Mouse (Mus musculus): ENCODE measurements around the gene Gm38655. TPM values are rescaled to one million over a fixed set of nuclear protein-coding genes. Genes with fewer than 3 reads are reported as not detected.
A peak's percentile ranks its signal among the peaks of the same experiment; 100 is the strongest.
"Not testable (repeated sequence)": the region's sequence is repeated elsewhere in the genome, so short reads cannot be mapped to it uniquely, and the experiment has no call there.

The Gm38655 gene
- polyA plus RNA-seq (2012; rRNA removed) = 0.24 and 0.57 TPM in 2 replicates

GRCm38 (mm10) chr17:25175411-25175810, at the start of gene Gm38655:
Gene Gm38655, minus strand, starts transcription at chr17:25175471.
- no peak for DNase-seq (ENCODE audit: low read depth)

DNA sequence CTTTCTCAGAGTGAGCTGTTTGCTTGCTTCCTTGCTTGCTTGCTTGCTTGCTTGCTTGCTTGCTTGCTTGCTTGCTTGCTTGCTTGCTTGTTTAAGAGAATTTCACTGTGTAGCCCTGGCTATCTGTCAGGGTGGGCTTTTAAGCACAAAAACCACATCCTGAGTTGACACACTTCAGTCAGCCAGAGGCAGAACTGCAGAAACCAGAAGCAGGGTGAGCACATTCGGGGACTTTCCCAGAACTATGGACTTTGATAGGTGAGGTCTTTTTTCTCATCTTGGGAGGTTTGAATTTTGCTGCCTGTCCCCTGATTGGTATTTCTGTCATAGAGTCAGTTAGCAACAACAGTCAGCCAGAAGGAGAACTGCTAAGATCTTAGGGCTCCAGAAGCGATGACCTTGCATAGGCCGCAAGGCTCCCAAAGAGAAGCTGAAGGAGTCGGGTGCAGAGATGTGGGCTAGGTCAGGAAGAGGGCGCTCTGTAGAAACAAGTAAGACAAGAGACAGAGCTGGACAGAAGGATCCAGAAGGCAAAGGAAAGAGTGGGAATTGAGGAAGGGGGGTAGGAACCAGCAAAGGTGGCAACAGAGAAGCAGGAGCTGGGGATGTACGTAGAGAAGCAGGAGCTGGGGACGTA, 49.4 kb upstream of the Gm38655 start:
- no peak for DNase-seq (ENCODE audit: low read depth)

GRCm38 (mm10) chr17:25222951-25223601, 47.8 kb upstream of the Gm38655 start:
- DNase-seq (ENCODE audit: low read depth) = no peak

DNA sequence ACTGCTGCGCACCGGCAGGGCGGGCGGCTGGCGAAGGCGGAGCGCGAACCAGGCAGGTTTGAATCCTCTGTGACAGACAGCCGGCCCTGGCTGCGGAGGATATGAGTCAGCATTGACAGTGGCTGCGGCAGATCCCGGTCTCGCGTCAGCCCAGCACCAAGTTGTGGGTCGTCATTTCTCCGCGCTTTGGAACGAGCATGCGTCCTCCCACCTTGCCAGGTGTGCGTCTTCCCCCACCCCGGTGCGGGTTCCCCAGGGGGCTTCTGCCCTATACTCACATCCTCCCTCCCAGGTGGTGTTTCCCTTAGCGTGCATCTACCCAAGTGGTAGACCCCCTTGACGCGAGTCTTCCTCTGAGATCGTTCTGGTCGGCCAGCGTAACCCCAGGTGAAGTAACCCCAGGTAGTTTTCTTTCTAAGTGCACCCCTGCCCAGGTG, 47.3 kb upstream of the Gm38655 start:
- DNase-seq (ENCODE audit: low read depth) = not testable (repeated sequence)

DNA sequence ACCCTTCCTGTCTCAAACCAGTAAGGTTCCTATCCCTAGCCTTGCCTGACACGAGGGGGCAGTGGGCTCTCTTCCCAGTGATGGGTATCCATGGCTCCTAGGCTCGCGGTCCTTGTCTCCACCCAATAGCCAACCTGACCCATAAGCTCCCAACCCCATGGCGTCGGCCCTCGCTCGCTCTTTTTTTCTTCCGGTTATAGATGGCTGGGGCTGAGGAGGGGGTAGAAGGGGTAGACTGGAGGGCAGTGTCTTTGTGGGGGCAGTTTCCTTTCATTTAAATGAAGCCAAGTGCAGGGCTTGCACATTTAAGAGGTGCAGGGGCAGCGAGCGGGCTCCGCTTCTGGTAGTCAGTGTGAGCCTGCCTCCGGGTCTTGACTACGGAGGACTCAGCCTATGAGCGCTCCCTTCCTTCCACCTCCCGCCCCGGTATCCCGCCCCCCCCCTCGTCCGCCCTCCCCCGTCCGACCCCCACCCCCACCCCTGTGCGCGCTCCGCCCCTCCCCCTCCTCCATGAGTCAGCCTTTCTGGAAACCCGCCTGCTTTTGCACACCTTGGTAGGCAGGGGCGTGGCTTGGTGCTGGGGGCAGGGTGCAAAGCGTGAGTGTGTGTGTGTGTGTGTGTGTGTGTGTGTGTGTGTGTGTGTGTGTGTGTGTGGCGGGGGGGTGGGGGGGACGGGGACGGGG, 46.7 kb upstream of the Gm38655 start:
- DNase-seq (ENCODE audit: low read depth) = no peak

GRCm38 (mm10) chr17:25220746-25221145, 45.5 kb upstream of the Gm38655 start:
- no peak for DNase-seq (ENCODE audit: low read depth)

- no peak for DNase-seq (ENCODE audit: low read depth)
These were observed 44.4 kb upstream of the Gm38655 start for GRCm38 (mm10) chr17:25219492-25220295.

DNA sequence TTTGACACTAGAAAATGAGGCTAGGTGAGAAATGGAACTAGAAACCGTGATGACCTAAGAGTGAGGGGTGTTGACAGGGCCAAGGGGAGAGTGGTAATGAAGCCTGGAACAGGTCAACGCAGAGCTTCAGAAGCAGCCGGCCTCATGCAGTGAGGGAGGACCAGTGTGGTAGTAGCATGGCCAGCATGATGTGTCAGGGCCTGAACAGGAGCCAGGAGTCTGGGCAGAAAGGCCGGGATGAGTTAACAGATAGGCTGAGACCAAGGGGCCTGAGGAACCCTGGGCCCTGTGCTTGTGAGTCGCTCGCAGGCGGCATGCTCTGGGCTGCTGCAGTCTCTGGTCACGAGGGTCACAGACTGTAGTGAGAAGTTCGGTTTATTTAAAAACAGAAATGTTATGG, 43.7 kb upstream of the Gm38655 start:
- no peak for DNase-seq (ENCODE audit: low read depth)

GRCm38 (mm10) chr17:25215431-25215830, 40.2 kb upstream of the Gm38655 start:
- no peak for DNase-seq (ENCODE audit: low read depth)

DNA sequence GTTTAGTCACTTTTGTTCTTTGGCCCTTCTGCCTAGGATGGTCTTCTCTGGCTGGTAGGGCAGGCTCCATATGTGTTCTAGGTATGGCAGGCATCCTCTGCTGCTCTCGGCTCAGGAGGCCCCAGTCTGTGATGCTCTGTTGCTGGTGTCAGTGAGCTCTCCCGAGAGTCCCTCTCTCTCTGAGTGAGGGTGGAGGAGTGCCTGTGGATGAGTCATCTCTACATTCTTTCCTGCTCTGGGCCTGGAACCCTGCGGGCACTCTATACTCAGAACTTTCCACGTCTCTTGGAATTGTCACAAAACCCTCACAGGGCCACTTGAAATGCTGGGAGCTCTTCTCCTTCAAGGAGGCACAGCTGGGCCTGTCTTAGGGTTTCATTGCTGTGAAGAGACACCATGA, 36.4 kb upstream of the Gm38655 start:
- DNase-seq (ENCODE audit: low read depth) = no peak

GRCm38 (mm10) chr17:25210680-25211466, 35.6 kb upstream of the Gm38655 start:
- no peak for DNase-seq (ENCODE audit: low read depth)

DNA sequence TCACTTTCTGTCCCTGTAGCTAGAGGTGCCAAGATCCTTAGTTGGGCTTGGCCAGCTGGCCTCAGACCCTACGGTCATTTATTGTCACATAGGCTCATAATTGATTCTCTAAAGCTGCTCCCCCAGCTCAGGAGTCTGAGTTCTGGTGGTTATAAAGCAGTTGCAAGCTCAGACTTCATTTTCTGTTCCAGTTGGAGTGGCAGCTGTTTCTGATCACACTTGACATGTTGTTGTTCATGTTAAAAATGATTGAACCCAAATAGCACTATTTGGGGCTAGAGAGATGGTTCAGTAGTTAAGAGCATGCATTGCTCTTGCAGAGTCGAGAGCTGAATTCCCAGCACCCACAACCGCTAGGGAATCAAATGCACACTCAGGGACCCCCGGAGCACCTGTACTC, 34.7 kb upstream of the Gm38655 start:
- DNase-seq (ENCODE audit: low read depth) = no peak

DNA sequence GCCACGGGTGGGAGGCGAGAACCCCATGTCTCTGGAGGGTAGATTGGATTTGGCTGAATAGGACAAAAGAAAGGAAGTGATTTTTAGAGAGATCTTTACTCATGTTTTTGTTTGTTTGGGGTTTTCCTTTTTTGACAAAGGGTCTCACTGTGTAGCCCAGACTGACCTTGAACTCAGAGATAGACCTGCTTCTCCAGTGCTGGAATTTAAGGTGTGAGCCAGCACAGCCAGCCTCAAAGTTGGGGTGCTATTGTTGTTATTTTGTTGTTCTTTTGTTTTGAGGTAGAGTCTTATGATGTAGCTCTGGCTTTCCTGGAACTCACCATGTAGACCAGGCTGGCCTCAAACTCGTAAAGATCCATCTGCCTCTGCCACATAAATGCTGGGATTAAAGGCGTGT, 27.1 kb upstream of the Gm38655 start:
- DNase-seq (ENCODE audit: low read depth) = no peak

GRCm38 (mm10) chr17:25189091-25189490, 13.8 kb upstream of the Gm38655 start:
- no peak for DNase-seq (ENCODE audit: low read depth)

DNA sequence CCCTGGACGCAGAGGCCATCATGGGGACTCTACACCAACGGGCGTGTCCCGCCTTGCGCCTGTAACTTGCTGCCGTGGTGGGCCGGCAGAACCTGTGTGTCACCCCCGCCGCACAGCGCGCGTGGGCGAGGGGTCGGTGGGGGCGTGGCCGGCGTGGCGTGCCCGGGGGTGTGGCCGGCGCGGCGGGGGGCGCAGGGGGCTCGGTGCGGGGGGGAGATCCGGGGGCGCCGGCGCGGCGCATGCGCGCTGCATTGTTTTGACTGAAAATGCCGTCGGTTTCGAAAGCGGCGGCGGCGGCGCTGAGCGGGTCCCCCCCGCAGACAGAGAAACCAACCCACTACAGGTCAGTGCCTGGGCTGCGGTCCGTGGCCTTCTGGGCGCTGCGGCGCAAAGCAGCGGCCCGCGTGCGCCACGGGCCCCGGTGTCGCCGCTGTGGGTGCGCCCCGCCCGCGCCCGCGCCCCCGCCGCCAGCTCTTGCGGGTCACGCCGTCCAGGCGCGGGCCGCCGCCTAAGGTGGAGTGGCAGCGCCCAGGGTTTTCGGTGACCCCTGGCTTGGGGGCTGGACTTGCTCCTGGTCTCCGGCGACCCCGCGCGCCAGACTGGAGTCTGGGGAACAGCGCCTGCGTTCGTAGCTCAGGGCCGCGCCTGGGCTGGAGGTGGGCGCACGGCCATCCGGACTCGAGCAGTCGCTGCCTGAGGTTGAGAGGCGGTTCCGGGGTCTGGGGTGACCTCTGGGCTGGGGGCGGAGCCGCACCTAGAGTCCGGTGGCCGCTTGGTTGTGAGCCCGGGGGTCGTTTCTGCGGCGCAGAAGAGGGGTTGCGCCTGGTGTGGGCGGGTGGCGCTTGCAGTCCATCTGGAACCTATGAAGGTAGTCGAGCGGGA, 13.1 kb upstream of the Gm38655 start, which contains the start of gene Unkl:
TSS of gene Unkl (plus strand) at position 248 of the 882 bp plus-strand sequence.
- DNase-seq (ENCODE audit: low read depth) = no peak

DNA sequence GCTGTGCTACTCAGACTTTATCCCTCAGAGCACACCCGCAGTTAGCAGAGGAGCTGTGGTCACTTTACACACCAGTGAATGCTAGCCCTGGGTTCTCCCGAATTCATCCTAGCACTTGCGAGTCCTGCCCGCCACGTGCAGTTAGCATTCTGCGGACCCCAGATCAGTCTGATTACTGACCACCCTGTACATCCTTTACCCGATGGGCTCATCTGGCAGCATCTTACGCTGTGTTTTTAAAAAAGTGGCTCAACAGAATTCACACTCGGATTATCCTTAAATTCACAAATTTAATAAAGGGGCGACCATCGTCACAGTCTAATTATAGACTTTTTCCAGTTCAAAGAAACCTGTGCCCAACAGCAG, 12.5 kb upstream of the Gm38655 start:
- DNase-seq (ENCODE audit: low read depth) = no peak

GRCm38 (mm10) chr17:25184961-25185360, 9.7 kb upstream of the Gm38655 start:
- no peak for DNase-seq (ENCODE audit: low read depth)

DNA sequence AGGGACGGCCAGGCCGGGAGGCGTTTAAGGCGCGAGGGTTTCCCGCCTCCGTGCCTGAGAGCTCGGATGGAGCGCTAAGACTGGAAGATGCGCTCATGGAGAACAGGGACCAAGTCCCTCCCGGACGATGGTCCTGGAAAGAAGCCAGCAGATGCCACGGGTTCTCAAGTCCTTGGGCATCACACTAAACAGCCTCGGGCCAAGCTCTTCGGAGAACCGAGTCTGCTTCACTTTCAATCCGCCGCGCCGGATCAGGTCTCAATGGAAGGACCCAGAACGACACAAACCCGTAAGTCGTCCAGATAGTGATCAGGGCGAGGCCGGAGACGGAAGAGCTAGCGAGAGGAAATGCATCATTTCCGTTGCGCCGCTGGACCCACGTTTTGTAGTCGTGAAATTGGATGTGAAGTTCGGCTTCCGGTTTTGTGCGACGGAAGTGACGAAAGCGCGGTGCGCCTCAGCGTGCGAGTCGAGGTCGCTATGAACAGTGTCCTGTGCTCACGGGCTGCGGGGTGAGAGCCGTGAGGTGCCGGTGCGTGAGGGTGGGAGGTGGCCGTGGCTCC, 8.9 kb upstream of the Gm38655 start, which contains the start of gene BC003965:
TSS of gene BC003965 (plus strand) at position 426 of the 563 bp plus-strand sequence.
- peak; percentile 81 for DNase-seq (ENCODE audit: low read depth)

DNA sequence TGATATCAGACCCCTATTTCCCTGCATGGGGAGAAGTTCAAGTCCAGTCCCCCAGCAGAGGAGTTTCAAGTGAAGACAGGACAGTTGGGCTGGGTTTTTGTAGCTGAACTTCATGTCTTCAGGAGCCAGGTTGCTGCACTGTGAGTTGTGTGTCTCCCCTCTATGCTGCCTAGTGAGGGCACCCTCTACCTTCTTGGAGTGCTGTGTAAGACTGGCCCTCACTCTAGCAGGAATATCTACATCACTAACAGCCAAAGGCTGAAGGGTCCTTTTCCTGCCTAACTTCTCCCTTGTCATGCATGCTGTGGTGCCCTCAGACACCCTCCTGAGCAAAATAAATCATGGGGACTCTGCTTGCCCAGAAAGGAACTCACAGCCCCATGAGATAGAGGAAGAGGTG, 8.0 kb upstream of the Gm38655 start:
- DNase-seq (ENCODE audit: low read depth) = no peak

GRCm38 (mm10) chr17:25172558-25172957, 2.7 kb downstream of the Gm38655 start:
- DNase-seq (ENCODE audit: low read depth) = no peak

All from gonadal fat pad, adult 2 months (tissue).